In the genomic region with DNA sequence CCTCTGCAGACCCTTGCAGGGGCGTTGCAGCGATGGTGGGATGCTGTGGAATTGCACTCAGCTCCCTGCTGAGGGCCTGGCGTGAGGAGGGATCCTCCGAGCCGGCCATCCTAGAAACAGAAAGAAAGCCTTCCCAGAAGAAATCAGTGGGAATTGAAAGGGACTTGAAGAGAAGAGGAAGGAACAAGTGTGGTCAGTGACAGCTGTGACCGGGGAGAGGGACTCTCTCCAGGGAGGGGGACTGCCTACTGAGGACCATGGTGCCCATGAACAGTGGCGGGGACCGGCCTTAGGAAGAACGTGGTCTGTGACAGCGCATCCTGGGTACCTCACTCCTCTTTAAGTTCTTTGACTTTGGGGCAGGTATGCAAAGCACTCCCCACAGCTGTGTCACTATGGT, we compare ENCODE assay signal across 25 mouse cellular contexts. TPM values are rescaled to one million over a fixed set of nuclear protein-coding genes. Genes with fewer than 3 reads are reported as not detected.
DNase-seq lines count a peak whose midpoint lies in the region; ATAC-seq and TF ChIP-seq lines count a peak whose summit lies in the region.
"Had no signal": no experiment of that assay in that cellular context is flagged by ENCODE, and none has a peak within 500 bp of the region (broad histone marks: within the 10 kb centered on the region; RNA-seq: fewer than 3 reads in every experiment).

No protein-coding gene starts in this region.

- intact Hi-C loops in left cerebral cortex, postnatal 14 days (cut with DNase I): loop anchor here (5.0 kb wide), 1 partner anchor 61 kb away; a partner anchor contains a TSS

- no peak overlapping the region for H3K27ac ChIP-seq in heart, embryonic 12.5 days (ENCODE audit: poor library complexity, severe bottlenecking)
- H3K27ac ChIP-seq in midbrain, embryonic 10.5 days (replicated peaks): 0 out of 2 replicates have a peak overlapping the region, but pooled peaks have one; percentile 17
- no peak overlapping the region for H3K27ac ChIP-seq in midbrain, embryonic 11.5 days (ENCODE audit: low read depth, low read length)
- no peak overlapping the region for H3K27ac ChIP-seq in layer of hippocampus, adult 2 months
- H3K27ac ChIP-seq: embryonic facial prominence, embryonic 13.5 days; embryonic facial prominence, embryonic 15.5 days; forebrain, embryonic 13.5 days; forebrain, embryonic 15.5 days had no signal

- ATAC-seq in heart, embryonic 12.5 days (ENCODE audit: insufficient number of reproducible peaks, low FRiP score): no peak
- ATAC-seq in midbrain, embryonic 11.5 days (ENCODE audit: low FRiP score): no peak
- ATAC-seq in granulocyte monocyte progenitor cell, adult 5-6 weeks (replicated peaks; ENCODE audit: poor library complexity, severe bottlenecking): peak; percentile 31; the same call in 1 of the 2 replicates
- ATAC-seq: activated CD4-positive, CD25-positive, alpha-beta regulatory T cell, adult 4 months; CD4-positive, CD25-positive, alpha-beta regulatory T cell, adult 4 months; forebrain, embryonic 13.5 days; forebrain, embryonic 15.5 days; Patski had no signal

- TF ChIP-seq CTCF in layer of hippocampus, adult 2 months (conservative IDR thresholded peaks at IDR 0.05): no peak

- WGBS in heart, embryonic 12.5 days: 84% methylated on average over 10 of the region's 10 CpGs
- 81% methylated on average over 10 of the region's 10 CpGs for WGBS in midbrain, embryonic 10.5 days
- 80% methylated on average over 10 of the region's 10 CpGs for WGBS in midbrain, embryonic 11.5 days

- no peaks in the 10 kb centered on the region for H3K36me3 ChIP-seq in heart, embryonic 12.5 days
- H3K36me3 ChIP-seq in midbrain, embryonic 10.5 days: no peaks in the 10 kb centered on the region
- H3K36me3 ChIP-seq in midbrain, embryonic 11.5 days (ENCODE audit: control insufficient read depth, insufficient read depth, low read length): no peaks in the 10 kb centered on the region
- H3K36me3 ChIP-seq: embryonic facial prominence, embryonic 13.5 days; embryonic facial prominence, embryonic 15.5 days; forebrain, embryonic 15.5 days; G1E had no signal

- no peaks in the 10 kb centered on the region for H3K9me3 ChIP-seq in heart, embryonic 12.5 days (replicated peaks)
- H3K9me3 ChIP-seq in midbrain, embryonic 10.5 days (replicated peaks): no peaks in the 10 kb centered on the region
- H3K9me3 ChIP-seq in midbrain, embryonic 11.5 days (ENCODE audit: control insufficient read depth, low read length): no peaks in the 10 kb centered on the region
- H3K9me3 ChIP-seq: embryonic facial prominence, embryonic 13.5 days; embryonic facial prominence, embryonic 15.5 days; forebrain, embryonic 13.5 days; forebrain, embryonic 15.5 days; G1E had no signal

- H3K9ac ChIP-seq in heart, embryonic 12.5 days: no peak overlapping the region
- H3K9ac ChIP-seq in midbrain, embryonic 11.5 days (ENCODE audit: low read length): no peak overlapping the region
- H3K9ac ChIP-seq: embryonic facial prominence, embryonic 15.5 days; forebrain, embryonic 13.5 days; forebrain, embryonic 15.5 days had no signal

- peak; percentile 93 for DNase-seq in heart, adult 11 months
- DNase-seq in midbrain, embryonic 10.5 days (ENCODE audit: low spot score): no peak
- no peak for DNase-seq in midbrain, embryonic 11.5 days (ENCODE audit: low spot score, missing footprints)
- DNase-seq in left cerebral cortex, postnatal 14 days (ENCODE audit: low spot score in 2 of 2): no peak
- DNase-seq in layer of hippocampus, adult 2 months (ENCODE audit: low spot score in 2 of 2): no peak
- DNase-seq: adrenal gland, adult 8-10 months; adrenal gland, postnatal 14 days; adrenal gland, postnatal 36 days; B cell, adult 2 months; cerebellum, adult 11-12 months; cerebellum, adult 2 months; cerebellum, adult 9-10 months; cerebellum, postnatal 10 days; cerebellum, postnatal 25 days had no signal

- no peak overlapping the region for H3K4me2 ChIP-seq in heart, embryonic 12.5 days
- no peak overlapping the region for H3K4me2 ChIP-seq in midbrain, embryonic 11.5 days
- H3K4me2 ChIP-seq: embryonic facial prominence, embryonic 13.5 days; embryonic facial prominence, embryonic 15.5 days; forebrain, embryonic 13.5 days; forebrain, embryonic 15.5 days had no signal

- H3K27me3 ChIP-seq in heart, embryonic 12.5 days (replicated peaks): no peaks in the 10 kb centered on the region
- no peaks in the 10 kb centered on the region for H3K27me3 ChIP-seq in midbrain, embryonic 10.5 days (ENCODE audit: low read depth, poor library complexity, severe bottlenecking)
- H3K27me3 ChIP-seq in midbrain, embryonic 11.5 days (ENCODE audit: control insufficient read depth, insufficient read depth, low read length): no peaks in the 10 kb centered on the region; the same call in 1 of the 2 replicates
- H3K27me3 ChIP-seq: CH12.LX; embryonic facial prominence, embryonic 13.5 days; embryonic facial prominence, embryonic 15.5 days; forebrain, embryonic 13.5 days; forebrain, embryonic 15.5 days had no signal

- no peak overlapping the region for H3K4me3 ChIP-seq in heart, embryonic 12.5 days
- no peak overlapping the region for H3K4me3 ChIP-seq in midbrain, embryonic 10.5 days
- H3K4me3 ChIP-seq in midbrain, embryonic 11.5 days (ENCODE audit: low read depth, low read length): no peak overlapping the region
- no peak overlapping the region for H3K4me3 ChIP-seq in layer of hippocampus, adult 2 months
- H3K4me3 ChIP-seq: embryonic facial prominence, embryonic 13.5 days; embryonic facial prominence, embryonic 15.5 days; forebrain, embryonic 13.5 days; forebrain, embryonic 15.5 days had no signal

- H3K4me1 ChIP-seq in heart, embryonic 12.5 days (replicated peaks): no peaks in the 10 kb centered on the region
- H3K4me1 ChIP-seq in midbrain, embryonic 10.5 days: 0 out of 2 replicates have a peak, but pooled peaks cover 3% of the 10 kb centered on the region
- no peaks in the 10 kb centered on the region for H3K4me1 ChIP-seq in midbrain, embryonic 11.5 days (ENCODE audit: control insufficient read depth, insufficient read depth, low read length)
- H3K4me1 ChIP-seq: embryonic facial prominence, embryonic 13.5 days; forebrain, embryonic 13.5 days; forebrain, embryonic 15.5 days had no signal

RNA-seq across cellular contexts. Expression of a gene that starts 18.7 kb away (rescaled TPM):
- 5.5 and 6.1 TPM in 2 replicates for polyA plus RNA-seq in heart, embryonic 12.5 days (2016; fragmentation: Nextera tagmentation; extraction: Ambion mirVana)
- 10.0 and 12.7 TPM in 2 replicates for polyA plus RNA-seq in midbrain, embryonic 10.5 days (2016; fragmentation: Nextera tagmentation; extraction: Ambion mirVana)
- polyA plus RNA-seq in midbrain, embryonic 11.5 days (2014; fragmentation: Nextera tagmentation; extraction: Ambion mirVana): 8.7 and 10.8 TPM in 2 replicates
- 2.1 and 4.5 TPM in 2 replicates for total RNA-seq in granulocyte monocyte progenitor cell, adult 5-6 weeks (2014; fragmentation: Nextera tagmentation)
- 2.2 and 5.3 TPM in 2 replicates for total RNA-seq in granulocyte monocyte progenitor cell, adult 5-6 weeks (2017)
- total RNA-seq in left cerebral cortex, postnatal 14 days (2021): 1 to 10 TPM; 5.7 to 9.3 TPM
- 1 to 10 TPM; 5.8 to 7.9 TPM for total RNA-seq in layer of hippocampus, adult 2 months (2021)

RNA-seq across cellular contexts. Expression of a gene that starts 31.8 kb away (rescaled TPM):
- polyA plus RNA-seq in heart, embryonic 12.5 days (2016; fragmentation: Nextera tagmentation; extraction: Ambion mirVana): 10.1 and 11.1 TPM in 2 replicates
- 4.2 and 5.3 TPM in 2 replicates for polyA plus RNA-seq in midbrain, embryonic 10.5 days (2016; fragmentation: Nextera tagmentation; extraction: Ambion mirVana)
- polyA plus RNA-seq in midbrain, embryonic 11.5 days (2014; fragmentation: Nextera tagmentation; extraction: Ambion mirVana): 4.4 and 4.6 TPM in 2 replicates
- 14.2 and 20.5 TPM in 2 replicates for total RNA-seq in granulocyte monocyte progenitor cell, adult 5-6 weeks (2014; fragmentation: Nextera tagmentation)
- 15.3 and 24.7 TPM in 2 replicates for total RNA-seq in granulocyte monocyte progenitor cell, adult 5-6 weeks (2017)
- 10 to 100 TPM; 45.7 to 49.8 TPM for total RNA-seq in left cerebral cortex, postnatal 14 days (2021)
- total RNA-seq in layer of hippocampus, adult 2 months (2021): 10 to 100 TPM; 52.9 to 59.5 TPM

RNA-seq across cellular contexts. Expression of a gene that starts 60.0 kb away (rescaled TPM):
- 12.0 and 13.6 TPM in 2 replicates for polyA plus RNA-seq in heart, embryonic 12.5 days (2016; fragmentation: Nextera tagmentation; extraction: Ambion mirVana)
- 32.3 and 33.7 TPM in 2 replicates for polyA plus RNA-seq in midbrain, embryonic 10.5 days (2016; fragmentation: Nextera tagmentation; extraction: Ambion mirVana)
- polyA plus RNA-seq in midbrain, embryonic 11.5 days (2014; fragmentation: Nextera tagmentation; extraction: Ambion mirVana): 16.5 and 19.8 TPM in 2 replicates
- total RNA-seq in granulocyte monocyte progenitor cell, adult 5-6 weeks (2014; fragmentation: Nextera tagmentation): 29.4 and 39.0 TPM in 2 replicates
- 13.4 and 15.6 TPM in 2 replicates for total RNA-seq in granulocyte monocyte progenitor cell, adult 5-6 weeks (2017)
- total RNA-seq in left cerebral cortex, postnatal 14 days (2021): 100 to 1,000 TPM; 119 to 132 TPM
- total RNA-seq in layer of hippocampus, adult 2 months (2021): 10 to 100 TPM; 69.9 to 71.3 TPM
